Comparison of ENCODE assay signal across 8 mouse cellular contexts in the genomic region with DNA sequence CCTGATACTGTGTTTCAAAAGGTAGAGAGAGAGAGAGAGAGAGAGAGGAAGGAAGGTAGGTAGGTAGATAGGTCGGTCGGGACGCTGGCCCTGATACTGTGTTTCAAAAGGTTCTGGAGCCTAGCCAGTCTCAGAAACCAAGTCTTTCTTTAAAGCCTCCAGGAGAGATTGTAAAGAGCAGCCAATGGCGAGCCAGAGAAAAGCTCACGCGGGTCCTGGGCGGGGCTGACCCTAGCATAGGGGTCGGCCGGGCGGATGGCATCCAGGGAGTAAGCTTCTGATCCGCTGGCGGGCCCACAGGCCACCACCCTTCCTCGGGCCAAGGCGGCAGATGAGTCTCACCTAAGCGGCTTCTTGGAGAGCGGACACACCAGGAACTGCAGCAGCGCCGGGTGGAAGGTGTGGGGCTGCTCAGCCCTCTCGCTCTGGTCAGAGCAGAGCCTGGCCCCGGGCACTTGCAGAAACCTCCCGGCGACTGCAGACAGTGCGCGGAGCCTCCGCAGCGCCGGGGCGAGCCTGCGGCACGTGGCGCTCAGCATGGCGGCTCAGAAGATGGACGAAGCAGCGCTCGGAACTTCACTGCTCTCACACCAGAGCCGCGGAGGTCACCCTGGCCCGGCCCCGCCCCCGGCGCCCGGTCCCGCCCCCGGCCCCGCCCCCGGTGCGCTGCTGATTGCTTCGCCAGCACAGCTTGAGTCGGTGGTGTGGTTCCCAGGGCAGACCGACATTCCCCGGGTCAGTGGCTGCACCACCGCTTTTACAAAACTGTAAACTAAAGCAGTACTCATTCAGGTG. TPM values are rescaled to one million over a fixed set of nuclear protein-coding genes. Genes with fewer than 3 reads are reported as not detected.
DNase-seq lines count a peak whose midpoint lies in the region; ATAC-seq lines count a peak whose summit lies in the region.

A gene (minus strand): TSS at position 612 of the 795 bp plus-strand sequence.

- intact Hi-C loops in gastrocnemius, postnatal 14 days (cut with DNase I; ENCODE audit: low total_unique reads) = no loop called here
- intact Hi-C loops in left cerebral cortex, postnatal 10 days (cut with DNase I) = no loop called here

- DNase-seq in adipocyte (ENCODE audit: low spot score) = peak; percentile 92
- peak; percentile 93 for DNase-seq in embryo, embryonic 10.5 days (ENCODE audit: low spot score)
- DNase-seq in gastrocnemius, postnatal 14 days = peak; percentile 88
- peak; percentile 79 to 92 for DNase-seq in left cerebral cortex, postnatal 10 days (ENCODE audit: extremely low spot score in 1 of 2, low spot score in 2 of 2)
- peak; percentile 79 for DNase-seq in right cerebral cortex, postnatal 25 days
- DNase-seq in urinary bladder, postnatal 4 days (ENCODE audit: low spot score in 2 of 2) = peak; percentile 74 to 79

- ATAC-seq in inflammation-experienced regulatory T-cells, adult 6 months = peak; percentile 97
- ATAC-seq in megakaryocyte-erythroid progenitor cell, adult 5-6 weeks (replicated peaks; ENCODE audit: low FRiP score, low TSS enrichment, poor library complexity, severe bottlenecking) = peak; percentile 99

RNA-seq across cellular contexts. Expression of the gene that starts here (rescaled TPM):
- total RNA-seq in gastrocnemius, postnatal 14 days (2021) = 10 to 100 TPM; 14.2 to 14.4 TPM
- polyA plus RNA-seq in inflammation-experienced regulatory T-cells, adult 6 months (2017; shearing (Covaris generic)) = 1 to 10 TPM; 3.2 to 4.5 (median 3.7) TPM
- total RNA-seq in left cerebral cortex, postnatal 10 days (2021) = 1 to 10 TPM; 6.6 to 8.1 TPM
- 8.5 and 9.4 TPM in 2 replicates for total RNA-seq in megakaryocyte-erythroid progenitor cell, adult 5-6 weeks (2014; fragmentation: Nextera tagmentation)
- total RNA-seq in megakaryocyte-erythroid progenitor cell, adult 5-6 weeks (2017) = 10.0 and 16.8 TPM in 2 replicates

Comparison
In these comparisons a context has a peak if more than half of its experiments do, and no peak if none do; other contexts are left out.
1. Peak in every context shown above with its lines: DNase-seq and ATAC-seq.